Mouse (Mus musculus) CD4-positive, CD25-positive, alpha-beta regulatory T cell, adult 2 months (primary cell): Measurements from ENCODE around the gene Tmem41a.

ENCODE experiments used
- DNase-seq: peaks from one replicate; pipeline ENCODE4 v3.0.0-alpha.2; 2012; ENCODE audit warnings: low read depth, low spot score

Tmem41a gene

DNA sequence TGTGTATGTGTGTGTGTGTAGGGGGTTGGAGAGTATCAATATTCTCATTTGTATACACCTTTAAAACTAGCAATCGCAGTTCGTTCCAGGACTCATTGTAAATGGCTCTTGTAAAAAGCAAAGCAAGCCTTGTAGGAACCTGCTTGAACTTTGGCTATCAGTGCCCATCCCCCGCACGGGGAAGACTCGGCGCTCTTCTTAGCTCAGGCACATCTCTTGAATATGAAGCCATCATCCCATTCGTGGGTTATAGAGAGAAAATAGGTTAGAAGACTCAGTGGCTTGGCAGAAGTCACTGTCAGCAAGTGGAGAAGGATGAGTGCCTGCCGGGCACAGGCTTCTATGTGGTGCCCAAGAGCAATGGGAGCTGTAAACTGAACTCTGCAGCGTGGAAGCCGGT, 42.7 kb downstream of the Tmem41a start:
- no peak for DNase-seq

DNA sequence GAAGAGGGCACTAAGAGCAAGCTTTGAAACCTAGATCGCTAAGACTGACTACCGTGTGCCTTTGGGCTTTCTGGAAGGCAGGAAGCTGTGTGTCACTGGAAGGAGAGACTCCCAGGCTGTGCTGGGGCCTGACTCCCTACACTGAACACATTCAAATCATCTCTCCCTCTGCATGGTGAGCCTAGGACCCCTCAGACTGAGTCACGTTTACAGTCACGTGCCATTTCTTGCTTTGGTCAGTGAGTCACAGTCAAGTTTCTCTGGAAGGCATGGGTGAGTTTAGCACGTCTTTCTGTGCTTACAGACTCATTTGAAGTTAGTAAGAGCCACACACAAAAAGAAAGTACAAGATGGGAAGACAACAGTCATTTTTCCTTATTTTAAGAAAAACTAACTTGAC, 46.1 kb downstream of the Tmem41a start:
- DNase-seq = no peak

DNA sequence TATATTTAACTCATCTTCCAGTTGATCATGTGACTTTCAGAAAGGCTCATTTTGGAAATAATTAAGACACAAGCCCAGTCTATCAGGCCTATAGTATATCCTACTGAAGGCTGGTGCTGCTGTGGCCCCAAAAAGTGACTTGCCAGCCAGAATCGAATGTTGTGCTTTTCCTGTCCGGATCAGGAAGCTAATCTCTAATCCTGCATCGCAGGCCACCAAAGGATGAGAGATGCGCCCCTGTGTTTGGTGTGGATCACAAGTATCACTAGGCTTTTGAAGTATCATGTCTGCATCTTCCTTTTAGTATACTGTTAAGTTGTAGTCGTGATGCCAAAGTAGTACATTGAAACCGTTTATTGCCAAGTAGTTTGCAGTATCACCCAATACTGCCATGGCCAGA, 53.5 kb downstream of the Tmem41a start:
- no peak for DNase-seq

DNA sequence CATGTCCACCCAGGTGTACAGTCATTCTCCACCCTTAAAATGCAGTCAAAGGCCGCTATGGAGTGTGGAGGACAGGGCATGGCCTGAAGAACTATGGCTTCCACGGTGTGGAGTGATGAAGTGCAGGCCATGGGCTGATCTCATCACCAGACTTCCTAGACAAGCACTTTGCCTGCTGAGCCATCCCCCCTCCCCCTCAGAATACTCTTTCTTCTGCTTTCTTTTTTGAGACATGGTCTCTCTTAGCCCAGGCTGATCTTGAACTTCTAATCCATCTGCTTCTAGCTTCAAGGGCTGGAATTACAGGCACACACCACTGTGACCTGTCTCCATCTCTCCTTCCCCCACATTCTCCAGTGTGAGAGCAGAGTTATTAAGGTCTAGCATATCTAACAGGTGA, 59.8 kb downstream of the Tmem41a start:
- no peak for DNase-seq
